Mouse (Mus musculus): ENCODE measurements at regions not wholly inside any gene's neighbourhood (a gene's known extent, or its start where the extent isn't known, plus 50 kb on each side); places are given as distances from the start of the nearest gene placed in this dataset.

GRCm38 (mm10) chr4:56686141-56686540 lies 53.7 kb upstream of the Gm26657 start:
- DNase-seq (ENCODE audit: low spot score in 2 of 2) = no peak

GRCm38 (mm10) chr4:56685696-56686095 lies 54.2 kb upstream of the Gm26657 start:
- DNase-seq (ENCODE audit: low spot score in 2 of 2) = no peak

GRCm38 (mm10) chr4:56685123-56685522 lies 54.7 kb upstream of the Gm26657 start:
- DNase-seq (ENCODE audit: low spot score in 2 of 2) = peak; percentile 67 to 69

- no peak for DNase-seq (ENCODE audit: low spot score in 2 of 2)
These were observed 55.8 kb upstream of the Gm26657 start for GRCm38 (mm10) chr4:56684031-56684430.

GRCm38 (mm10) chr4:56681121-56681520 lies 58.7 kb upstream of the Gm26657 start:
- no peak for DNase-seq (ENCODE audit: low spot score in 2 of 2)

- no peak for DNase-seq (ENCODE audit: low spot score in 2 of 2)
These were observed 66.0 kb upstream of the Gm26657 start for GRCm38 (mm10) chr4:56673868-56674267.

DNA sequence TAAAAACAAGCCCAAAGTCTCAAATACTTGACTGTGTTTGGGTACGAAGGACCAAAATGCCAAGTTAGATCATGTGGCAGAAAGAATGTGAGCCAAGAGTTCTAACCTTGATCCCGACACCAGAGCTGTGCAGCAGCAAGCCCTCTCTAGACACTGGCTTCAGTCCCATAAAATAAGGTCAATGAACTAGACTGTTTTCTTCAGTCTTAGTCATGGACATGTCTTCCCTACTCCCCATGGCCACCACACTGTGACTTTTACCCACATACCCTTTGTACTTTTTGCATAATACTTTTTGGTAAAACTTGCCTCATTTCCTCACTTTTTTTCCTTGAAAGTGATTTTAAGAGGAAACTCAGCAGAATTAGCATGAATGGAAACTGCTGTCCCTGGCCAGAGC lies 74.9 kb upstream of the Gm26657 start:
- DNase-seq (ENCODE audit: low spot score in 2 of 2) = no peak

- no peak for DNase-seq (ENCODE audit: low spot score in 2 of 2)
These were observed 78.1 kb upstream of the Gm26657 start for GRCm38 (mm10) chr4:56661816-56662215.

- DNase-seq (ENCODE audit: low spot score in 2 of 2) = no peak
These were observed 82.8 kb upstream of the Gm26657 start for GRCm38 (mm10) chr4:56657046-56657445.

DNA sequence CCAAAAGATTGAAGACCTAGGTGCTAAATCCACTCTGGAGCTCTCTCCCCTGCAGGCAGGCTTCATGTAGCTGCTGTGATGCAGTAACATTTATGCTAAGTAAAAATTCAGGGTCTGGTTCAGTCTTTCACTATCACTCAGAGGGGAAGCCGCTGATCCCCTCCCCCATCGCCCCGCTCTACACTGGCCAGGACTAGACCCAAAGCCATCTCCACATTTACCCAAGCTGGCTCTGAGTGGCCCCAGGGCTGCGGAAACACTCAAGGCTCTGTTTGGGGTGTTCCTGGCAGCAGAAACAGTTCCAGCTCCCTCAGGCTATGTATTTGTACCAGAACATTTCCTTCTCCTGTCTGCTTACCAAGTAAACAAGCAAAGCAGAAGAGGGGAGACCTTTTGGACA lies 85.5 kb upstream of the Gm26657 start:
- DNase-seq (ENCODE audit: low spot score in 2 of 2) = peak; percentile 39 to 44

DNA sequence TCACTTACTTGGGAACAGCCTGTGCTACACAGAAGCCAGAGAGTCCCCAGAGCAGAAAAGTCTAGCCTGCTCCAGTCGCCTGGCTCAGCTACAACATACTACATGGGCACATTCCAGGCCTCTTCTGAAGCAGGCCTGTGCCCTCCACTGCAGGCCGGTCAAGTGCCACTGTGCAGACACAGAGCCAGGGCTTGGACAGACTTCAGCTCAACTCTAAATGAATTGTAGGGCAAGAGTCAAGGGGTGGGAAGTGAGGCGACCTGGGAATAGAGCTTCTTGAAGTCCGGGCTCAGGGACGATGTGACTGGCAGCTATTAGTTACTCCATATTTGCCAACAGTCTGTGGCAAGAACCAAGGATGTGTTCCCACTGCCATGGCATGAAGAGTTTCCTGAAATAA lies 87.1 kb upstream of the Gm26657 start:
- no peak for DNase-seq (ENCODE audit: low spot score in 2 of 2)

- no peak for DNase-seq (ENCODE audit: low spot score in 2 of 2)
These were observed 90.1 kb upstream of the Gm26657 start for GRCm38 (mm10) chr4:56649731-56650130.

DNA sequence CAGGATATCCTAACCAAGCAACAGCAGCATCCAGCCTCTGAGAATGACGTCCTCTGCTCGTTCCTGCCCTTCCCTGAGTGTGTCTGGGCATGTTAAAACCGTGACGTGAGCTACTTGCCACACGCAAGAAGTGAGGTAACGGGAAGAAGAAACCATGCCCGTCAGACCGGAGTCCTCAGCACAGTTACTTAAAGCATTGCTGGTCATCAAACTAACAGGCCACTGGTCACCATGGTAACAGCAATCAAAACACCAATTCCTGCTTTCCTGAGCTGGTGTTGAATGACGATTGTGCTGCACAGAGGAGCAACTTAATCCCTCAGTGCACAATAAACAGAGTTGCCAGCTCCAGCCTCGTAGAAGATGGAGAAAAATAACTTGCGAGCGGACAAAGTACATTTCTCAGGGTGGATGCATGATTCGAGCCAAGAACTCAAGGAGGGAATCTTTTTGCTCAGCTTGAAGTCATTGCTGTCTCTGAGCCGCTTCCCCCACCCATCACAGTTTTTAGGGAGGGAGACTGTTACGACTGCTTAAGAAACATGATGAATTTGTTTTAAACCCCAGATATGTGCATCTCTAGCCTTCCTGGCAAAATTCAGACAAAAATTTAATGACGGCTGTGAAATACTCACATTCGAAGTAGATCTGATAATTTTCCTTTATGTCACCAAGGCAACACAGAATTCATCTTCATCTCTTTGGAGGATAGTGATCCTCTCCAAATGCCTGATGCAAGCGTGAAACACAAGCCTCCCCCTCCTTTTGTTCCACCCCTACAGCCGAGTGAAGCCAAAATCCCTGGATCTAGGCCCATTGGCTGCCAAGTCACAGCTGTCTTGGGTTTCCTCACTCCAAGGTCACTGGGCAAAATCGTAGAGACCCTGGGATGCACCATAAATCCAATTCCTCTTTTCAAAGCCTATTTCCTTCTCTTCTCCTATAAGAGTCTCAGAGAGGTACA lies 95.6 kb upstream of the Gm26657 start:
- peak in 1 of 2 experiments; percentile 23 for DNase-seq (ENCODE audit: low spot score in 2 of 2)

GRCm38 (mm10) chr4:56643491-56643890 lies 96.4 kb upstream of the Gm26657 start:
- DNase-seq (ENCODE audit: low spot score in 2 of 2) = no peak

- DNase-seq (ENCODE audit: low spot score in 2 of 2) = no peak
These were observed 100.2 kb upstream of the Gm26657 start for GRCm38 (mm10) chr4:56639709-56640108.

DNA sequence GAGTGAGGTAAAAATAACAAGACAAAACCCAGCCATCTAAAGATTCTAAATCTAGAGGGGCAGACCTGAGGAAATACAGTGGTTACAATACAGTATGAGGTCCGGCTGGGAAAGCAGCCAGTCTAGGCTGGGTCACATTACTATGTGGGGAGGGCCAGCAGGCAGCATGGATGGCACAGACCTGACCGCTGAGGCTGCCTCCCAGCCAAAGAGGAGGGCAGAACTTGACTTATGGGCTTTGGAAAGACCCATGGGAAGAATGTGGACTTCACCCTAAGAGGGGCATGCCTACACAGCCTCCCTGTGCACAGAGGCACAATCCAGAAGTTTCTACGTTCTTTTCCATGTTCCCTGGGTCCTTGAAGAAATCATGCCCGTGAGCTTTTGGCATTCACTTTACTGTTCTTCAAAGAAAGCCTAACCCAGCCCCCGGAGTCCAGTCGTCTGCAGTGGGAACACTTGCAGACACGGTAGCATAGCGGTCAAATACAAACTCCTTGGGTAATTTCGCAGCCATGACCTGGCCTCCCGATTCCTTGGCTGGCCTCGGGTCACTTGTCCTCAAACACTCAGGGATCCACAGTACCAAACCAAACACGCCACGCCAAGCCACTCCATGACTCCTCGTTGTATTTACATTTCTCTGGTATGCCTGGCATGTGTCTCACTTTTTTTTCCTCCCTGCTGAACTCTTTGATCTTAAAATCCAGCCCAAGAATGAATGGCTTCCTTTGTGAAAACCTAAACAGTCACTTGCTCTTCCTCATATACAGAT lies 101.0 kb upstream of the Gm26657 start:
- no peak for DNase-seq (ENCODE audit: low spot score in 2 of 2)

DNA sequence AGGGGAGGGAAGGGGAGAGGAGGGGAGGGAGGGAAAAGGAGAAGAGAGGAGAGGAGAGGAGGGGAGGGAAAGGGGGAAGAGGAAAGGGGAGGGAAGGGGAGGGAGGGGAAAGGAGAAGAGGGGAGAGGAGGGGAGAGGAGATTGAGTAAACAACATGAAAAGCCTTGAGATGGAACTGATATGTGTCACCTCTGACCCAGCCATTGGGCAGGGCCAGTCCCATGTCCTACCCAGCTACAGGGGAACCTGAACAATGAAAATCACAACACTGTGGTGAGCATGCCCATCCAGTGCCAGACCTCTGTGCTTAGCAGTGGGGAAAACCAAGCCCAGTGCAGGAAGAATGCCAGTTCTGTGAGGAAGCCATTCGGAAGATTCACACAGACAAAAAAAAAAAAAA lies 103.6 kb upstream of the Gm26657 start:
- DNase-seq (ENCODE audit: low spot score in 2 of 2) = no peak

DNA sequence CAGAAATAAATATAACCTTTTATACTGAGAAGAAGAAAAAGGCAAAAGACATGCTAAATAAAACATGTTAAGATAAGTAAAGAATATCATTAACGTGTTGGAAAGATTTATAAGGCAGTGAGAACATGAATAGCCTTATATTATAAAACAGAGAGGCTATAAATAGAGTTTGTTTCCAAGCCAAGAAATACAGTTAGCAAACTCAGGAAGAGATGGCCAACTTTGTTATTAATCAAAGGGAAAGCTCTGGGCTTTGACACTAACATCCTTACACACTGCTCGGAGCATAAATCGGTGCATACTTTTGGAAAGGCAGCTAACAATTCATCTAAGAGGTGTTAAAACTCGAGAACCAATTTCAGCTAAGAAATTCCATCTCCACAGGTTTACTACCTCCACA lies 106.3 kb upstream of the Gm26657 start:
- no peak for DNase-seq (ENCODE audit: low spot score in 2 of 2)

DNA sequence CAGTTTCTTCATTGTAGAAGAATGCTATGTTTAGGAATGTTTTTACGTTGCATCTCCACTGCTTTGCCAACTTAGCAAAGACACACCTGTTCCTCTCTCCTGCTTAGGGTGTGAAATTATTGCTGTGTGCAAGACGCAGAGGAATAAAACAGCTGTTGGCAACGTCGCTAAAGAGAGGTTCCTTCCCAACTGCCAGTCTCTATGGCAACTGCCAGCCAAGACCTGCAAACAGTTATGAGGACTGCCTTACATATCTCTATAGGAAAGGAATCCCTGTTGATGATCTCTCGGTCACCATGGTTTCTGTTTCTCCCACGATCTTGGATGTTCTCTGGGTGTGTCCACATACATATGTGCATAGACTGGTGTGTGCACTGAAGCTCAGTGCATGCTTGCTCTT lies 109.6 kb upstream of the Gm26657 start:
- DNase-seq (ENCODE audit: low spot score in 2 of 2) = peak; percentile 27 to 34

- DNase-seq (ENCODE audit: low spot score in 2 of 2) = no peak
These were observed 112.7 kb upstream of the Gm26657 start for GRCm38 (mm10) chr4:56627206-56627605.

- DNase-seq (ENCODE audit: low spot score in 2 of 2) = no peak
These were observed 118.1 kb upstream of the Gm26657 start for GRCm38 (mm10) chr4:56621782-56622181.

- DNase-seq (ENCODE audit: low spot score in 2 of 2) = no peak
These were observed 118.5 kb upstream of the Gm26657 start for GRCm38 (mm10) chr4:56621356-56621755.

DNA sequence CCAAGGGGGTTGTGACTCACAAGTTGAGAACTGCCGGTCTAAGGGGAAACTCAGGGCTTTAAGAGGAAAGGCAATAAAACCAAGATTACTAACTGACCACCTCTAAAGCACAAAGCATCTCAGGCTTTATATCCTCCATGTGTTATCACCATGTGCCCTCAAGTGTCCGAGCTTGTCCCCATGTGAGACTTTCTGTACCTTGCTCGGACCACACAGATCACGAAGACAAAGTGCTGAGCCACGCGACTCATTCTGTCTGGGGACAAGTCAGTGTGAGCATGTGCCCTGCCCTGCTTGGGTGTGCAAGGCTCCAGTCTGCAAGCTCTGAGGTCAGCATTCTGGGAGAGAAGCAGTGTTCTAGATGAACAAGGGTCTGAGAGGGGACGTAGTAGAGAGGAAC lies 119.2 kb upstream of the Gm26657 start:
- no peak for DNase-seq (ENCODE audit: low spot score in 2 of 2)
